Mouse (Mus musculus) brain, embryonic 14.5 days (tissue): ENCODE results near the gene 5031439G07Rik. TPM values are rescaled to one million over a fixed set of nuclear protein-coding genes. Genes with fewer than 3 reads are reported as not detected.

Source experiments
- DNase-seq: peaks from one replicate; pipeline ENCODE4 v3.0.0-alpha.2; 2011; ENCODE audit warnings: low read depth
- CTCF ChIP-seq: fragments of 200-500 bp; IDR thresholded peaks from 2 replicates; pipeline ENCODE4 v1.5.1; 2012; ENCODE audit warnings: inconsistent platforms, mild to moderate bottlenecking, moderate library complexity, borderline replicate concordance; ENCODE audit not compliant: insufficient read depth, insufficient read length; ENCODE audit errors: extremely low read depth
- POLR2A ChIP-seq: fragments of 200-500 bp; IDR thresholded peaks from 2 replicates; pipeline ENCODE4 v1.6.1; 2012; ENCODE audit warnings: mild to moderate bottlenecking, inconsistent platforms, borderline replicate concordance; ENCODE audit not compliant: poor library complexity, insufficient read depth, insufficient read length, severe bottlenecking; ENCODE audit errors: extremely low read depth
- polyA plus RNA-seq: library from polyadenylated mRNA; depleted of rRNA; stranded (reverse); fragments of >200 nt; gene quantifications from 2 replicates; pipeline ENCODE4 v1.2.3, GENCODE M21; 2012

Gene 5031439G07Rik
- polyA plus RNA-seq, 1 experiment, result 69.9 TPM

DNA sequence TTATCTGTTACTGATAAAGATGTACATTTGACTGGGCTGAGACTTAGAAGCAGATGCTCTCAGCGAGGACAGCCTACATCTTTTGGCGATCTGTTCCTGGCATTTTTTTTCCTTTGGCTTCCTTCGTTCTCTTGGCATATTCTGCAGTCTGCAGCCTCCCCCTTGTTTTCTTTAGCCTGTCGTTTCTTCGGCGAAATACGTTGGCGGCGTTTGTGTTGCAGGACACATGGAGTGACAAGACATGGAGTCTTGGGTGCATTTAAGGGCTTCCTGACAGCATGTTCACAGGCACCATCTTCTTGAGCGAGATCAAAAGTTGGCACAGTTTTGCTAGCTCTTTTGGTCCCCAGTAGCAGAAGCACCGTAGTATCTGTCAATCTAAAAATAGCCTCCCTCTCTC lies 27.4 kb upstream of the 5031439G07Rik start:
- TF ChIP-seq POLR2A, result no peak
- no peak for TF ChIP-seq CTCF
- peak; percentile 72 for DNase-seq

DNA sequence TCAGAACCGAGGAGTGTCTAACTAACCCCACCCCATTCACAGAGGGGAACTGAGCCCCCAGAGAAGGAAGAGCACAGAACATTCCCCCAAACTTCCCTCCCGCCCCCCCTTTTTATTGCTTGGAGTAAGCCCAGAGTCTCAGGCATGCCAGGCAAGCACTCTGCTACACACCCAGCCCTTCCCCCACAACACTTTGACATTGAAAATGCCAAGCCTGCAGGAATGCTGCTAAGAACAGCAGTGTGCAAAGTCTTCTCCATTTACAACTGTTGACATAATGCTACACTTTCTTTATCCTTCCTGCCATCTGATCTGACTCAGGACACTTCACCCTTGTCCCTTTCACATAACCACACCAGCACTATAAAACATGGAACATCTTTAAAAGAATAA lies 24.3 kb upstream of the 5031439G07Rik start:
- TF ChIP-seq CTCF, result no peak
- no peak for TF ChIP-seq POLR2A
- peak; percentile 63 for DNase-seq

DNA sequence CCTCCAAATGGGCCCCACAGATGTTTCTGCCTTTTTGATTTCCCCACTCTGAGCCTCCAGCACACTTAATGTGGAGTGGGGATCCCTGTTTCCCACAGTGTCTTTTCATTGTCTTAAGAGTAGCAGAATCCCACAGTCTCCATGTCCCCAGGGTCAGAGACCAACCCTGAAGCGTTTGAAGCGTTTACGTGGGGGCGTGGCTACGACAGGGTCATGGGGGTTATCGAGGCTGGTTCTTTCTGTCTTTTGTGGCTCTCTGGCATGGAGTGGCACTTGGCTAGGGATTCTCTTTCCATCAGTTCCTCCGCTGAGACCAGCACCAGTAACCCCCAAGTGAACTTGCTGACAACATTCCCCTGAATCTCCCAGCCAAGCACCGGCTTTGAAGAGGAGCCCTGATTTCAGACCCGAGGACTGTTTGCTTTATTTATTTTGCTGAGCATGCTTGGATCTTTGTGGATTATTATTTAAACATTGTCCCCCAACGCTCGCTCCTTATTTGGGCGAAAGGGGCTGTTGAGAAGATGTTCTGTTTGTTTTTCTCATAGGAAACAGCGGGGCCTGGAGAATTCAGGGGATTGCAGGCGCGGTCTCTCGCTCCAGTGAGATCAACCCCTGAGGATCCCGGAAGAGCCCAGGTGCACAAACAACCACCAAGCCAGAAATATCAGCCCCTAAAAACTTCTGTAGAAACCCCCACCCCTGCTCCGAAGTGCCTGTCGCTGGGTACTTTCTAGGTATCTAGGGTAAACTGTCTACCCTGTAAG lies 23.7 kb upstream of the 5031439G07Rik start:
- no peak for TF ChIP-seq POLR2A
- TF ChIP-seq CTCF, result no peak
- DNase-seq, result peak; percentile 47

DNA sequence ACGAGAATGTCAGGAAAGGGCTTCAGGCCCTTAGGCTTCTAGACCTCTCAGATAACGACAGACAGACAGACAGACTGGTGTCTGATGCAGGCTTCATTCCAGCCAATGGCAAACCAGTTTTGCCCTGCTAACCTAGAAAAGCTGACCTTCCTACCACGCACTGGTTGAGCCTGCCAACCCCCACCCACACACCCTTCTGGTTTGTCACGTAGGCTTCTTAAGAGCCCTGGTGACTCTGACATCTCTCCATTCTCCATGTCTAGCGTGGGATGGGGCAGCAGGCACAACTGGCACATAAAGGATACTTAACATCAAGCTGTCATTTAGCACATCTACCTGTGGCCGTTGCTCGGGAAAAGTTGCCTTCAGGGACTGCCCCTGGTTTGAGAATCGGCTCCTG lies 21.3 kb upstream of the 5031439G07Rik start:
- DNase-seq, result no peak
- no peak for TF ChIP-seq POLR2A
- TF ChIP-seq CTCF, result no peak

DNA sequence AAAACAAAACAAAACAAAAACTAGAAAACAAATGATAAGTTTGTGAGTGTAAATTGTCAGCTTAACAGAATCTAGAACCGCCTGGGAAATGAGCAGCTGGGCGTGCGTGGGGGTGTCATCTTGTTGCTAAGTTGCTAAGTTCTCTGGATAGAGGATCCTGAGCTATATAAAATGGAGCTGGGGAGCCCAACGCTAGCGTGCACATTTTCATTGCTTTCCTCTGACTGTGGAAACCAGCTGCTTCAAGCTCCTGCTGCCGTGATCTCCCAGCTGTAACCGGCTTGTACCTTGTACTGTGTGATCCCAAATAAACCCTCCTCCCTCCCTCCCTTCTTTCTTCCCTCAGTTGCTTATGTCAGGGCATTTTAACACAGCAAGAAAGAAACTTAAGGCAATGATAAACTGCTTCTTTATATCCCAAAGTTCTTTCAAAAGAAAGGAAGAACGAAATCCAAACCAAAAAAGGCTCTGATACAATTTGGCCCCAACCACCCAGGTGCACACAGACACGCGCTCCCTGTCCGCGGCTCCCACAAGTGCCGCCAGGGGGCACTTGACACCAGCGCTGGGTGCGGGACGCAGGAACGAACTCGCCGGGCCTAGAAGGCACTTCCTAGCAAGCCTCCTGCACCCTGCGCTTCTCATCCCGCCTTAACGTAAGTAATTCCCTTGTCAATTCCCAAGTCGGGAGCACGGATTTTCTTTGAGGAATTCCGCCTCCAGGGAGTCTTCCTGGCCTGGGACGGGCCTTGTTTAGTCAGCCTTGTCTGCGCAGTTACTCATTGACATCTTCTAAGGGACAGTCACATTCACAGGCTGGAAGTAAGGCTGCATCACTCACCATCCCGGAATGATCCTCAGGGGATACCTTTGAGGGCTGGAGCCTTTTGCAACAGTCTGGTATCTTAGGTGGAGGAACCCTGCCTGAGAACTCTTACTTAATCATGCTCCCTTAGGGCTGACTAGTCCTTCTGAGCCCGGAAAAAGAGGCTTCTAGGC lies 12.9 kb upstream of the 5031439G07Rik start:
- peak; percentile 83 for DNase-seq
- peak; percentile 95 for TF ChIP-seq CTCF
- no peak for TF ChIP-seq POLR2A

DNA sequence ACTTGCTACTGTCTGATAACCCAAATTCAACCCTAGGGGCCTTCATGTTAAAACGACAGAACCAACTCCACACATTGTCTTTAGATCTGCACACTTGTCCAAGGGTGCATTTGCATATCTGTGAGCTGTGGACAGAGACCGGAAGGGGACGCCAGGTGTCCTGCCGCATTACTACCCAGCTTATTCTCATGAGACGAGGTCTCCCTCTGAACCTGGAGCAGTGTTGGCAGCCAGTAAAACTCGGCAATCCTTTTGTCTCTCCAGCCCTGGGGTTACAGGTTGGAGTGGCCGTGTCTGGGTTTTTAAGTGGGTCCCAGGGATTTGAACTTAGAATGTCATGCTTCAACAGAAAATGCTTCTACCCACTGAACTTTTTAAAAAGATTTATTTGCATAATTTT lies 11.6 kb upstream of the 5031439G07Rik start:
- TF ChIP-seq POLR2A, result no peak
- TF ChIP-seq CTCF, result no peak
- no peak for DNase-seq

DNA sequence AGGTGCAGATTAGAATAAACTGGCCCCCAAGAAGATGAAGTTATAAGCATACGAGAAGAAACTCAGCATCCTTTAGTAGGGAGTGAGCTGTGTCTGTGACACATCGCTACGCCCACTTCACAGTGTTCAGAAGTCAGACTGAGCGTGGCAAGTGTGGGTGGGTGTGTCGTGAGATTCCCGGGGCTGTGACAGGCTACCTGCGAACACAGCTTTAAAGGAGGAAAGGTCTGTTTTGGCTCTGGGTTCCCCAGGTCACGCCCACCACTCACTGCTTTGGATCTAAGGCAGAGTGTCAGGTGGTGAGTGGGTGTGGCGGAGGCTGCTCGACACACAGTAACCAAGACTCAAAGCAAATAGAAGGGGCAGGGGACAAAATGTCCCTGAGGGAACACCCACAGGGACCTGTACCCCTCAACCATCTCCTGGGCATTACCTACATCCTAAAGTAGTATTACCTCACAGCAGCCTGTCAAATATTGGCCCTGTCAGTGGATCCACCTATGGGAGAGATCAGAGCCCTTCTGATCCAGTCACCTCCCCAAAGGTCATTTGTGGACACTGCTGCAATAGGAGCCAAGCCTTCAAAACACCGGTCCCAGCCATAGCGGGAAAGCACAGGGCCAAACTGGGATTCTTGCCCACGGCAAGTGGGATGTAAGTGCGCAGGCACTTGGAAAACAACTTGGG lies 9.6 kb upstream of the 5031439G07Rik start:
- TF ChIP-seq POLR2A (no peak), CTCF (no peak)

DNA sequence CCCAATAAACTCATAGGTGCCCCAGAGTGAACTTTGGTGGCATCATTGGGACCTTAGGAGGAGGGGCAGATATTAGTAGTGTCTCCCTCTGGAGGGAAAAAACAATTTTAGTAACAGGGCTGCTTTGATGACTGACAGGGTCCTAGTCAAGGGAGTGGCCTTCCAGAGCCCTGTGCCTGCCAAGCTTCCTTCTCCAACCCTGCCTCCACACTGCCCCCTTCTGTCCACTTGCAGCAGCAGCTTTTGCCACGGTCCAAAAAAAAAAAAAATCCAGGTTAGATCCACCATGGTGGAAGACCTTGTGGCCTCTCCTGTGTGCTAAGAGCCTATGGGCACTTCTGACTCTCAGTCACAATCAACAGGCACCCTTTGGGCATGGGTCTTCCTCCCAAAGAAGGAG lies 7.6 kb upstream of the 5031439G07Rik start:
- TF ChIP-seq POLR2A, result no peak
- TF ChIP-seq CTCF, result peak; percentile 67
- DNase-seq, result peak; percentile 66

More for the DNA sequence above, 9.6 kb upstream of the 5031439G07Rik start:
- no peak for DNase-seq

DNA sequence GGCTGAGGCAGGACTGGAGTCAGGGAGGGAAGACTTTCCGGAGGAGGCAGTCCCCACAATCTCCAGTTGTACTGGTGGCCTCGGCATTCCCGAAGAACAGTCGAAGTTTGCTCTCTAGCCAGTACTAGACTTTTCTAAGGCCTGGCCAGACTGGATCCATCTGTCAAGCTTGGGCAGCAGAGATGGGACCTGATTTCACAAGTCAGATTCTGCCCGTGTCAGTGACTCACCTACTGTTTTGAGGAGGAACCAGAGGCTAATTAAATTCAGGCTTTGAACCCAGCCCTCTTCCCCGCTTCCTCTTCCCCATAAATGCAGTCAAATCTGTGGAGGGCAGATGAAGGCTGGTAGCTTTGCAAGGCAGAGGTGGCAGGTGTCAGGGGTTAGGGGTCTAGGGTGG lies 6.7 kb upstream of the 5031439G07Rik start:
- no peak for TF ChIP-seq POLR2A
- no peak for TF ChIP-seq CTCF
- no peak for DNase-seq

DNA sequence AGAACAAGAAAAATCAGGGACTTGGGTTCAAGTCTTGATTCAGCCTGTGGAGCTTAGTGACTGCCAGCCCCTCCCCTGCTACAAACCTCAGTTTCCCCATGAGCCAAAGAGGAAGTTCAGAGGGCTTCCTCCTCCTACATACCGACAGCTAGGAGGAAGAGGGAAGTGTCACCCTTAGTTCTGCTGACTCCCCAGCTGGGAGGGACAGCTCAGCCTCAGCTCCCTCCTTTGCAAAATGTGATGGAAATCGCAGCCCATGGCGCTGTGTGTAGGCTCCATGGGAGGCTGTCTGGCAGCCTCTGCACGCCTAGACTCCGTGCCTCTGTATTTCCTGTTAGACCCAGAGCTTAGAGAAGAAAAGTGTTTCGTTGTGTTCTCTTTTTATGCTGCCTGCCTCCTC lies 6.1 kb upstream of the 5031439G07Rik start:
- DNase-seq, result no peak
- no peak for TF ChIP-seq POLR2A
- TF ChIP-seq CTCF, result no peak

DNA sequence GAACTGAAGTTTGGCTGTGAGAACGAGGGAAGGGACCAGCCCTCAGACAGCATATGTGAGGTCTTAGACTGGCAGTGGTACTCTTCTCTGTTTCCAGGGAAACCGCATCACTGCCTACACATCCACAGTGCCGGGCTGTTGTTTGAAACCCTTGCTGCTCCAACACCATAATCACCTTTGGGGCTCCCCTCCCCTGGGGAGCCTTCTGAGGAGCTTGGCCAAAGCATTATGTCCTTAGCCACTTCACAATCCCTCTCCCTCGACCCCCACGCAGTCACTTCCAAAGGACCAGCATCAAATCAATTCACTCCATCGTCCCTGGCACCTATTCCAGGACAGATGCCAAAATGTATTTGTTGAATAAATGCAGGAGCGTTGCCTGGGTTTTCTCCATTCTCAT lies 1.4 kb upstream of the 5031439G07Rik start:
- TF ChIP-seq POLR2A, result no peak
- TF ChIP-seq CTCF, result no peak
- peak; percentile 69 for DNase-seq

DNA sequence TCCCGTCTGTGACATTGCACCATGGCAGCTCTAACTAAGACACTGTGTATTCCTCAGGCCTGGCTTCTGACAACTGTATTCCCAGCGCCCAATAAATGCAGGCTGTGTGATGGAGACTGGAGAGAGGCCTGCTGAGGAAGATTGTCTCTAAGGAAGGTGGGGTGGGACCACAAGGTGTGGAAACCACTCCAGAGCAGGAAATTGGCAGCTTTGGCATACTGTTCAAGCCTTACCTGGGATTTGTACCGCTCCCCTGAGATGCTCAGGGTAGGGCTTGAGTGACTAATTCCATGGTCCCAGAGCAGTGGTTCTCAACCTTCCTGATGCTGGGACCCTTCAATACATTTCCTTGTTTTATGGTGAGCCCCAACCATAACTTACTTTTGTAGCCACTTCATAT lies 747 bp upstream of the 5031439G07Rik start:
- DNase-seq, result no peak
- TF ChIP-seq POLR2A (no peak), CTCF (no peak)

DNA sequence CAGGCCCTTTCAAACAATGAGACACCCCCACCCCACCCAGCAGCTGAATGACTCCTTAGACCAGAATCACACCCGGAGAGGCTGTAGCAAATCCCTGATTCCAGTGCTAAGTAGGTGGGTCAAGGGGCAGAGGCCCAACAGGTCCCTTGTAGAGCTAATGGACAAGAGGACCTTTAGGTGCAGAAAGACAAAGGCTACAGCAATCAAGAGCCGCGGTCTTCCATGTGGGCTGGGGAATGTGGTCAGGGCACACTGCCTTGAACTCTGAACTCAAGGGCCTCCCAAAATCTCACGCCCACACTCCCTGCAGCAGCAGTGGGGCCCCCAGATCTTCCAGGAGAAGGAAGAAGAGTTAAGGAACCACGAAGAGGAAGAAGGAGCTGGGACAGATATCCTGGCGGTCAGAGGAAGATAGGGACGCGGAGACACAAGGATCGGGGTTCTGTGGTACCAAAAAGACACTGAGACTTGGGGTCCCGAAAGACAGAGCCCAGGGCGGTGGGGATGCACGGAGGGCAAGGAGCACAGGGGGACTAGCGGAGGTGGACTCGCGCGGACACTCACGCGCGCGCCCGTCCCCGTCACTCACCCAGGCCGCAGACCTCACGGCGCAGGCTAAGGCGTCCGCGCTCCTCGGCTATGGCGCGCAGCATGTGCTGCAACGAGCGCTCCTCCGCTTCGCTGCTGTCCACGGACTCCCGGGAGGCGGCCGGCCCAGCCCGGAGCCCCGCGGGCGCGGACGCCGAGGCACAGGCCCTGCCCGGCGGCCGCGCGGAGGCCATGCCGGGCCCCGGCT lies 1.1 kb downstream of the 5031439G07Rik start:
- peak; percentile 60 for DNase-seq
- TF ChIP-seq CTCF (no peak), POLR2A (no peak)
